Comparison of ENCODE assay signal across 8 mouse cellular contexts in the genomic region with DNA sequence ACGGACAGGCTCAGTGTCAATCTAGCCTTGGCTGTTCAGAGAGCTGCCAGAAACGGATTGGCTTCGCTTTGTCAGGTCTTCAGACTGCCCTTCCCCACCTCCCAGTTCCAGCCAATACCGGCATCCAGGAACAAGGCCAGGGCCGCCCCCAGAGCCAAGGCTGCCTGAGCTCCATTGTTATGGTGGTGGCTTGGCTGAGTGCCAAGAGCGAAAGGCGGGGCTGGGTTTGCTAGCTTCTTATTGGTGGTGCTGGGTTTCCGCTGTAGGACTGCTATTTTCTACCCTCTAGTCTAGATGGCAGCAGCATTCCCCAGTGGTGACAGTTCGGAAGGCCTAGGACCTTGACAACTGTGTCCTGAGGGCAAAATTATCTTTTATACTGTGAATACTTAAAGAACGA. TPM values are rescaled to one million over a fixed set of nuclear protein-coding genes. Genes with fewer than 3 reads are reported as not detected.
A peak's percentile ranks its signal among the peaks of the same experiment; 100 is the strongest.
DNase-seq lines count a peak whose midpoint lies in the region; ATAC-seq lines count a peak whose summit lies in the region.

A gene (minus strand): TSS at position 148 of the 400 bp plus-strand sequence.

- H3K4me2 ChIP-seq in forebrain, embryonic 12.5 days: peak within 1 kb of the TSS; percentile 53
- H3K4me2 ChIP-seq in heart, embryonic 16.5 days (ENCODE audit: low read depth, low read length): peak within 1 kb of the TSS; percentile 65
- peak within 1 kb of the TSS; percentile 51 for H3K4me2 ChIP-seq in liver, embryonic 13.5 days
- peak within 1 kb of the TSS; percentile 48 for H3K4me2 ChIP-seq in stomach, embryonic 15.5 days

- WGBS in forebrain, embryonic 12.5 days: 3% methylated on average over 10 of the region's 10 CpGs
- WGBS in heart, embryonic 16.5 days: 2% methylated on average over 10 of the region's 10 CpGs
- WGBS in liver, embryonic 13.5 days (ENCODE audit: insufficient replicate concordance): 8% methylated on average over 10 of the region's 10 CpGs
- WGBS in stomach, embryonic 15.5 days: 5% methylated on average over 10 of the region's 10 CpGs

- H3K4me1 ChIP-seq in forebrain, embryonic 12.5 days: peaks cover 16% of the 10 kb centered on the region; the same call in 1 of the 2 replicates
- H3K4me1 ChIP-seq in heart, embryonic 16.5 days (ENCODE audit: control insufficient read depth, insufficient read depth, low read length): peaks cover 13% of the 10 kb centered on the region
- peaks cover 13% of the 10 kb centered on the region for H3K4me1 ChIP-seq in liver, embryonic 13.5 days (replicated peaks)
- H3K4me1 ChIP-seq in stomach, embryonic 15.5 days: no peaks in the 10 kb centered on the region

- DNase-seq in c-Kit-positive CD71-positive TER-119-positive erythroid progenitor cells, embryonic 14.5 days (ENCODE audit: low spot score): peak; percentile 75
- DNase-seq in kidney, postnatal 25 days: peak; percentile 99
- peak; percentile 73 for DNase-seq in liver, embryonic 13.5 days
- DNase-seq in neural tube, embryonic 10.5 days (ENCODE audit: extremely low spot score, low spot score): peak; percentile 98

- H3K4me3 ChIP-seq in forebrain, embryonic 12.5 days (replicated peaks): peak within 1 kb of the TSS; percentile 35
- H3K4me3 ChIP-seq in heart, embryonic 16.5 days (ENCODE audit: low read length): peak within 1 kb of the TSS; percentile 50
- H3K4me3 ChIP-seq in liver, embryonic 13.5 days (replicated peaks): peak within 1 kb of the TSS; percentile 37
- H3K4me3 ChIP-seq in stomach, embryonic 15.5 days (replicated peaks): peak within 1 kb of the TSS; percentile 24

- peak within 1 kb of the TSS; percentile 89 for H3K27ac ChIP-seq in forebrain, embryonic 12.5 days
- peak within 1 kb of the TSS; percentile 81 for H3K27ac ChIP-seq in heart, embryonic 16.5 days (ENCODE audit: low read length)
- no peak within 1 kb of the TSS for H3K27ac ChIP-seq in liver, embryonic 13.5 days
- peak within 1 kb of the TSS; percentile 60; the same call in 1 of the 2 replicates for H3K27ac ChIP-seq in stomach, embryonic 15.5 days

- ATAC-seq in CD4-positive, CD25-positive, alpha-beta regulatory T cell, adult 4 months: peak; percentile 97
- ATAC-seq in forebrain, embryonic 12.5 days (ENCODE audit: low FRiP score): peak; percentile 98
- ATAC-seq in heart, embryonic 16.5 days (replicated peaks; ENCODE audit: extremely low read depth, insufficient read depth, low FRiP score): peak; percentile 98
- peak; percentile 91 for ATAC-seq in liver, embryonic 13.5 days (ENCODE audit: low read depth)
- ATAC-seq in stomach, embryonic 15.5 days (ENCODE audit: insufficient read depth, low FRiP score, low read depth): peak; percentile 95

- peak within 1 kb of the TSS; percentile 47; the same call in 1 of the 2 replicates for H3K9ac ChIP-seq in forebrain, embryonic 12.5 days
- peak within 1 kb of the TSS; percentile 34; the same call in 1 of the 2 replicates for H3K9ac ChIP-seq in heart, embryonic 16.5 days (ENCODE audit: low read length)
- 0 out of 2 replicates have a peak within 1 kb of the TSS, but pooled peaks have one; percentile 23 for H3K9ac ChIP-seq in liver, embryonic 13.5 days
- H3K9ac ChIP-seq in stomach, embryonic 15.5 days: no peak within 1 kb of the TSS

- H3K9me3 ChIP-seq in forebrain, embryonic 12.5 days: no peaks in the 10 kb centered on the region
- H3K9me3 ChIP-seq in heart, embryonic 16.5 days (replicated peaks; ENCODE audit: control insufficient read depth, low read length): no peaks in the 10 kb centered on the region
- H3K9me3 ChIP-seq in liver, embryonic 13.5 days (replicated peaks): no peaks in the 10 kb centered on the region
- H3K9me3 ChIP-seq in stomach, embryonic 15.5 days: no peaks in the 10 kb centered on the region

- no peaks in the 10 kb centered on the region for H3K36me3 ChIP-seq in forebrain, embryonic 12.5 days (replicated peaks)
- H3K36me3 ChIP-seq in heart, embryonic 16.5 days (ENCODE audit: control insufficient read depth, insufficient read depth): no peaks in the 10 kb centered on the region
- H3K36me3 ChIP-seq in liver, embryonic 13.5 days: no peaks in the 10 kb centered on the region
- no peaks in the 10 kb centered on the region for H3K36me3 ChIP-seq in stomach, embryonic 15.5 days

- peaks cover 4% of the 10 kb centered on the region; the same call in 1 of the 2 replicates for H3K27me3 ChIP-seq in forebrain, embryonic 12.5 days
- H3K27me3 ChIP-seq in heart, embryonic 16.5 days (ENCODE audit: control insufficient read depth, insufficient read depth, low read length): no peaks in the 10 kb centered on the region
- no peaks in the 10 kb centered on the region; the same call in 1 of the 2 replicates for H3K27me3 ChIP-seq in liver, embryonic 13.5 days
- no peaks in the 10 kb centered on the region for H3K27me3 ChIP-seq in stomach, embryonic 15.5 days (replicated peaks)

RNA-seq across cellular contexts. Expression of the gene that starts here (rescaled TPM):
- 1 to 10 TPM; 1.4 to 2.1 TPM for polyA plus RNA-seq in CD4-positive, CD25-positive, alpha-beta regulatory T cell, adult 4 months (2017; shearing (Covaris generic))
- polyA plus RNA-seq in forebrain, embryonic 12.5 days (2016; fragmentation: Nextera tagmentation; extraction: Ambion mirVana): 63.8 and 66.8 TPM in 2 replicates
- polyA plus RNA-seq in heart, embryonic 16.5 days (2015; fragmentation: Nextera tagmentation; extraction: Ambion mirVana): 26.8 and 28.1 TPM in 2 replicates
- 11.1 and 13.2 TPM in 2 replicates for polyA plus RNA-seq in liver, embryonic 13.5 days (2015; fragmentation: Nextera tagmentation; extraction: Ambion mirVana)
- 27.1 and 34.6 TPM in 2 replicates for polyA plus RNA-seq in stomach, embryonic 15.5 days (2015; fragmentation: Nextera tagmentation; extraction: Ambion mirVana)
